Comparison of ENCODE assay signal across 23 mouse cellular contexts in the genomic region with DNA sequence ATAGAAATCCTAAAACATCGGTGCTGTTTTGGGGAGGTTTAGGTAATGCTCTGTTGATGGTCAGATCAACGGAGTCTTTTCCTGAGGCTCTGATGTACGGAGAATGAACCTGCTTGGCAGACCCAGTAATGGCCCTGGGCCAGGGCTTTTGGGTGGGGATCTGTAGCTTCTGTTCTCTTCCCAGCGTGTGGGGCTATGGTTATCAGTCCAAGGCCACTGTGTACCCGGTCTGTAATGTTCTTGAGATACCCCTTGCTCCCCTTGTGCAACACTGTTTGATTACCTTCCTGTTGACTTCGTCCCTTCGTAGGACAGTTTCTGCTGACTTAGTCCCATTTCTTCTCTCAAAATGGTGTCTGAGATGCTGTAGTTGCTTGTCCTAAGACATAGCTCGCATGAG. TPM values are rescaled to one million over a fixed set of nuclear protein-coding genes. Genes with fewer than 3 reads are reported as not detected.
"Had no signal": no experiment of that assay in that cellular context is flagged by ENCODE, and none has a peak within 500 bp of the region (broad histone marks: within the 10 kb centered on the region; RNA-seq: fewer than 3 reads in every experiment).

No protein-coding gene starts in this region.

- ATAC-seq: inflammation-experienced regulatory T-cells, adult 6 months; midbrain, embryonic 13.5 days; midbrain, embryonic 16.5 days had no signal

- H3K36me3 ChIP-seq: kidney, embryonic 15.5 days; limb, embryonic 13.5 days; liver, embryonic 15.5 days; midbrain, embryonic 13.5 days; neural tube, embryonic 13.5 days had no signal

- H3K4me3 ChIP-seq: kidney, embryonic 15.5 days; left cerebral cortex, adult 2 months; limb, embryonic 10.5 days; limb, embryonic 13.5 days; liver, embryonic 15.5 days; megakaryocyte, embryonic 14.5 days; midbrain, embryonic 13.5 days; myocyte; neural tube, embryonic 13.5 days had no signal

- H3K9me3 ChIP-seq: kidney, embryonic 15.5 days; limb, embryonic 10.5 days; limb, embryonic 13.5 days; liver, embryonic 15.5 days; megakaryocyte, embryonic 14.5 days; midbrain, embryonic 13.5 days; neural tube, embryonic 13.5 days had no signal

- H3K27me3 ChIP-seq: kidney, embryonic 15.5 days; limb, embryonic 13.5 days; liver, embryonic 15.5 days; midbrain, embryonic 13.5 days; neural tube, embryonic 13.5 days had no signal

- H3K4me2 ChIP-seq: kidney, embryonic 15.5 days; limb, embryonic 13.5 days; liver, embryonic 15.5 days; midbrain, embryonic 13.5 days; neural tube, embryonic 13.5 days had no signal

- DNase-seq: kidney, adult 11 months; kidney, adult 8-10 months; kidney, postnatal 10 days; layer of hippocampus, postnatal 36 days; liver; lung, adult 2 months; retina, postnatal 1 day; right cerebral cortex, postnatal 25 days; thymus, postnatal 25 days had no signal

- H3K9ac ChIP-seq: kidney, embryonic 15.5 days; limb, embryonic 13.5 days; liver, embryonic 15.5 days; midbrain, embryonic 13.5 days; neural tube, embryonic 13.5 days had no signal

- H3K27ac ChIP-seq: kidney, embryonic 15.5 days; left cerebral cortex, adult 2 months; limb, embryonic 10.5 days; limb, embryonic 13.5 days; macrophage; midbrain, embryonic 13.5 days; neural tube, embryonic 13.5 days had no signal

- H3K4me1 ChIP-seq: megakaryocyte, embryonic 14.5 days had no signal

RNA-seq across cellular contexts. Expression of gene 1300017J02Rik, which starts 3.8 kb away (rescaled TPM):
- total RNA-seq: left cerebral cortex, adult 2 months; left cerebral cortex, postnatal 25 days; monocyte, adult 5-6 weeks had no signal
- polyA plus RNA-seq: inflammation-experienced regulatory T-cells, adult 6 months; macrophage; midbrain, embryonic 16.5 days had no signal
